Mouse (Mus musculus) E14TG2a.4 (cell line): ENCODE measurements around the gene Cnot3.

Experiments
- CTCF ChIP-seq: conservative IDR thresholded peaks from 2 replicates; pipeline ENCODE4 v1.5.1; 2014; ENCODE audit warnings: low read length
- POU5F1 ChIP-seq: IDR thresholded peaks from 2 replicates; pipeline ENCODE4 v1.6.1; 2014; ENCODE audit warnings: low read length, borderline replicate concordance

DNA sequence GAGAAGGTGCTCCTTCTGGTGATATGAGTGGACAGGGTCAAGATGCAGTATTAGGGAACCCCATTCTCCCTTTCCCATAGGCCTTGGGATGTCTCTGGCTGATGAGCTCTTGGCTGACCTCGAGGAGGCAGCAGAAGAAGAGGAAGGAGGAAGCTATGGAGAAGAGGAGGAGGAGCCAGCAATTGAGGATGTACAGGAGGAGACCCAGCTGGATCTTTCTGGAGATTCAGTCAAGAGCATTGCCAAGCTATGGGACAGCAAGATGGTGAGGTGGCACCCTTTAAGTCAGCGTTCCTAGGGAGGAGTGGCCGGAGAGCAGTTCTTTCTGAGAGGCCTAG lies 14.6 kb upstream of the Cnot3 start:
- TF ChIP-seq CTCF (no peak), POU5F1 (no peak)
